In the genomic region with DNA sequence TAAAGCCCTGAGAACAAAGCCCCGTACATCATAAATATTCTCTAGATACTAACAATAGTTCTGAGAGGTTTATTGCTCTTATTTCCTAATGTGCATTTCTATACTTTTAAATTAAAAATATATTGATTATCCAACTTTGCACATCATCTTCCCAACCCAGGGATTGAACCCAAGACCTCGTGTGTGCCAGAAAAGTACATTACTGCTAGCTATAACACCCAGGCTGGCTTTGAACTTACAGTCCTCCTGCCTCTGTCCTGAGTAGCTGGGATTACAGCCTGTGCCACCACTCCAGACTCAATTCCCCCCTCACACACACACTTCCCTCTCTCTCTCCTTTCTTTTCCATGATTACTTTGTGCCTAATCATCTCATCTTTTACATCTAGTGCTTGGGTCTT, we compare ENCODE assay signal across 37 mouse cellular contexts. TPM values are rescaled to one million over a fixed set of nuclear protein-coding genes. Genes with fewer than 3 reads are reported as not detected.
"Had no signal": no experiment of that assay in that cellular context is flagged by ENCODE, and none has a peak within 500 bp of the region (broad histone marks: within the 10 kb centered on the region; RNA-seq: fewer than 3 reads in every experiment).

No protein-coding gene starts in this region.

- H3K27me3 ChIP-seq: heart, embryonic 12.5 days; heart, embryonic 15.5 days; hindbrain, embryonic 12.5 days; hindbrain, embryonic 13.5 days; hindbrain, embryonic 15.5 days; intestine, embryonic 15.5 days had no signal

- H3K9me3 ChIP-seq: heart, embryonic 10.5 days; heart, embryonic 12.5 days; heart, embryonic 13.5 days; heart, embryonic 15.5 days; hindbrain, embryonic 10.5 days; hindbrain, embryonic 12.5 days; hindbrain, embryonic 13.5 days; hindbrain, embryonic 15.5 days; intestine, embryonic 15.5 days; kidney, embryonic 15.5 days had no signal

- DNase-seq: heart, postnatal 10 days; heart, postnatal 14 days; heart, postnatal 36 days; heart, postnatal 4 days; kidney, adult 11 months; kidney, adult 18-20 months; kidney, adult 2 months; kidney, adult 8-10 months; kidney, adult 9 months; kidney, postnatal 10 days; kidney, postnatal 14 days; kidney, postnatal 25 days; kidney, postnatal 36 days; kidney, postnatal 4 days; layer of hippocampus, adult 9-11 months; layer of hippocampus, postnatal 36 days had no signal

- H3K36me3 ChIP-seq: heart, embryonic 10.5 days; heart, embryonic 12.5 days; heart, embryonic 13.5 days; heart, embryonic 15.5 days; hindbrain, embryonic 10.5 days; hindbrain, embryonic 12.5 days; intestine, embryonic 15.5 days; kidney, embryonic 15.5 days had no signal

- ATAC-seq: hindbrain, postnatal 0 days; inflammation-experienced regulatory T-cells, adult 6 months; intestine, embryonic 15.5 days; intestine, embryonic 16.5 days; intestine, postnatal 0 days had no signal

- H3K9ac ChIP-seq: heart, embryonic 12.5 days; heart, embryonic 13.5 days; heart, embryonic 15.5 days; hindbrain, embryonic 12.5 days; hindbrain, embryonic 13.5 days; hindbrain, embryonic 15.5 days; intestine, embryonic 15.5 days; kidney, embryonic 15.5 days had no signal

- H3K4me2 ChIP-seq: heart, embryonic 11.5 days; heart, embryonic 12.5 days; heart, embryonic 13.5 days; heart, embryonic 15.5 days; hindbrain, embryonic 12.5 days; hindbrain, embryonic 13.5 days; hindbrain, embryonic 15.5 days; intestine, embryonic 15.5 days; kidney, embryonic 15.5 days had no signal

- H3K4me3 ChIP-seq: heart, embryonic 10.5 days; heart, embryonic 12.5 days; heart, embryonic 13.5 days; heart, embryonic 15.5 days; hindbrain, embryonic 10.5 days; hindbrain, embryonic 12.5 days; hindbrain, embryonic 13.5 days; hindbrain, embryonic 15.5 days; intestine, embryonic 15.5 days; kidney, embryonic 15.5 days; layer of hippocampus, adult 2 months; left cerebral cortex, adult 2 months had no signal

- H3K4me1 ChIP-seq: heart, embryonic 10.5 days; hindbrain, embryonic 12.5 days had no signal

- H3K27ac ChIP-seq: heart, embryonic 10.5 days; heart, embryonic 13.5 days; heart, embryonic 15.5 days; hindbrain, embryonic 10.5 days; hindbrain, embryonic 12.5 days; hindbrain, embryonic 13.5 days; hindbrain, embryonic 15.5 days; hindbrain, postnatal 0 days; intestine, embryonic 15.5 days; kidney, embryonic 15.5 days; kidney, postnatal 0 days; layer of hippocampus, adult 2 months; left cerebral cortex, adult 2 months had no signal

RNA-seq across cellular contexts. Expression of gene Gpr75, which starts 3.0 kb away (rescaled TPM):
- total RNA-seq: heart, postnatal 10 days; hematopoietic stem cell, adult 5-6 weeks had no signal
- polyA plus RNA-seq: heart, embryonic 16.5 days; heart, postnatal 0 days; inflammation-experienced regulatory T-cells, adult 6 months had no signal
